Mouse (Mus musculus): ENCODE results near the gene Cytip.

The Cytip gene

GRCm38 (mm10) chr2:58107046-58107445 lies 88.3 kb downstream of the Cytip start:
- DNase-seq (ENCODE audit: low spot score) = no peak

- no peak for DNase-seq (ENCODE audit: low spot score)
These were observed 100.5 kb downstream of the Cytip start for GRCm38 (mm10) chr2:58094818-58095217.

GRCm38 (mm10) chr2:58086420-58086819 lies 108.9 kb downstream of the Cytip start:
- DNase-seq (ENCODE audit: low spot score) = no peak

GRCm38 (mm10) chr2:58079849-58080248 lies 115.5 kb downstream of the Cytip start:
- no peak for DNase-seq (ENCODE audit: low spot score)

Data from urinary bladder, postnatal 25 days (tissue).